Mouse (Mus musculus): ENCODE results near the gene Gm11992.

Gene Gm11992

GRCm38 (mm10) chr11:9048011-9048702 is at the start of gene Gm11992:
Gm11992 (plus strand) TSS chr11:9048594.
- DNase-seq (ENCODE audit: low read depth, low spot score) = peak; percentile 60

- DNase-seq (ENCODE audit: low read depth, low spot score) = no peak
Measured at GRCm38 (mm10) chr11:9008761-9009160, 39.6 kb upstream of the Gm11992 start.

GRCm38 (mm10) chr11:9010416-9010815 is 38.0 kb upstream of the Gm11992 start:
- peak; percentile 19 for DNase-seq (ENCODE audit: low read depth, low spot score)

- peak; percentile 61 for DNase-seq (ENCODE audit: low read depth, low spot score)
Measured at GRCm38 (mm10) chr11:9010853-9011339, 37.5 kb upstream of the Gm11992 start, which contains the start of gene Hus1. Hus1 (minus strand) TSS chr11:9011191.

GRCm38 (mm10) chr11:9011348-9011747 is 37.0 kb upstream of the Gm11992 start:
- DNase-seq (ENCODE audit: low read depth, low spot score) = no peak

GRCm38 (mm10) chr11:9014740-9015139 is 33.7 kb upstream of the Gm11992 start:
- no peak for DNase-seq (ENCODE audit: low read depth, low spot score)

- no peak for DNase-seq (ENCODE audit: low read depth, low spot score)
Measured at GRCm38 (mm10) chr11:9018491-9019267, 29.7 kb upstream of the Gm11992 start.

- no peak for DNase-seq (ENCODE audit: low read depth, low spot score)
Measured at GRCm38 (mm10) chr11:9020207-9020606, 28.2 kb upstream of the Gm11992 start.

GRCm38 (mm10) chr11:9024782-9025181 is 23.6 kb upstream of the Gm11992 start:
- no peak for DNase-seq (ENCODE audit: low read depth, low spot score)

- DNase-seq (ENCODE audit: low read depth, low spot score) = no peak
Measured at GRCm38 (mm10) chr11:9025211-9025610, 23.2 kb upstream of the Gm11992 start.

GRCm38 (mm10) chr11:9031530-9031929 is 16.9 kb upstream of the Gm11992 start:
- DNase-seq (ENCODE audit: low read depth, low spot score) = no peak

- DNase-seq (ENCODE audit: low read depth, low spot score) = no peak
Measured at GRCm38 (mm10) chr11:9046546-9046945, 1.8 kb upstream of the Gm11992 start.

- no peak for DNase-seq (ENCODE audit: low read depth, low spot score)
Measured at GRCm38 (mm10) chr11:9047044-9047443, 1.4 kb upstream of the Gm11992 start.

- no peak for DNase-seq (ENCODE audit: low read depth, low spot score)
Measured at GRCm38 (mm10) chr11:9048703-9049060, 288 bp downstream of the Gm11992 start, which contains the start of gene Sun3. Sun3 (minus strand) TSS chr11:9048991.

- no peak for DNase-seq (ENCODE audit: low read depth, low spot score)
Measured at GRCm38 (mm10) chr11:9050241-9050640, 1.8 kb downstream of the Gm11992 start.

- no peak for DNase-seq (ENCODE audit: low read depth, low spot score)
Measured at GRCm38 (mm10) chr11:9051895-9052294, 3.5 kb downstream of the Gm11992 start.

GRCm38 (mm10) chr11:9056937-9057336 is 8.5 kb downstream of the Gm11992 start:
- DNase-seq (ENCODE audit: low read depth, low spot score) = no peak

GRCm38 (mm10) chr11:9057711-9058110 is 9.3 kb downstream of the Gm11992 start:
- no peak for DNase-seq (ENCODE audit: low read depth, low spot score)

- no peak for DNase-seq (ENCODE audit: low read depth, low spot score)
Measured at GRCm38 (mm10) chr11:9060029-9060428, 11.6 kb downstream of the Gm11992 start.

- no peak for DNase-seq (ENCODE audit: low read depth, low spot score)
Measured at GRCm38 (mm10) chr11:9060484-9060883, 12.1 kb downstream of the Gm11992 start.

- no peak for DNase-seq (ENCODE audit: low read depth, low spot score)
Measured at GRCm38 (mm10) chr11:9076444-9076843, 28.1 kb downstream of the Gm11992 start.

- no peak for DNase-seq (ENCODE audit: low read depth, low spot score)
Measured at GRCm38 (mm10) chr11:9113189-9113588, 64.8 kb downstream of the Gm11992 start.

Data from telencephalon, adult 2 months (tissue).